Mouse (Mus musculus) C2C12 (cell line): Measurements from ENCODE around the gene Tspan9.

ENCODE experiments used
- CEBPB ChIP-seq: IDR thresholded peaks from one replicate; pipeline ENCODE4 v1.6.1; 2011; ENCODE audit warnings: low read depth, mild to moderate bottlenecking, control low read depth, moderate library complexity
- CTCF ChIP-seq: IDR thresholded peaks from one replicate; pipeline ENCODE4 v1.5.1; 2011; ENCODE audit not compliant: control insufficient read depth, insufficient read depth, insufficient read length
- FOSL1 ChIP-seq: IDR thresholded peaks from one replicate; pipeline ENCODE4 v1.8.0; 2011; ENCODE audit warnings: mild to moderate bottlenecking, low read length; ENCODE audit not compliant: poor library complexity, insufficient read depth, severe bottlenecking
- MAX ChIP-seq: IDR thresholded peaks from one replicate; pipeline ENCODE4 v1.6.1; 2011; ENCODE audit warnings: mild to moderate bottlenecking, control low read depth
- MYOD1 ChIP-seq: IDR thresholded peaks from one replicate; pipeline ENCODE4 v1.6.1; 2011; ENCODE audit warnings: low read depth; ENCODE audit not compliant: control insufficient read depth, insufficient read length
- MYOG ChIP-seq: IDR thresholded peaks from one replicate; pipeline ENCODE4 v1.6.1; 2011; ENCODE audit not compliant: control insufficient read depth, insufficient read length; ENCODE audit errors: extremely low read depth
- USF1 ChIP-seq: IDR thresholded peaks from one replicate; pipeline ENCODE4 v1.6.1; 2011; ENCODE audit warnings: low read depth, mild to moderate bottlenecking, control low read depth, moderate library complexity

DNA sequence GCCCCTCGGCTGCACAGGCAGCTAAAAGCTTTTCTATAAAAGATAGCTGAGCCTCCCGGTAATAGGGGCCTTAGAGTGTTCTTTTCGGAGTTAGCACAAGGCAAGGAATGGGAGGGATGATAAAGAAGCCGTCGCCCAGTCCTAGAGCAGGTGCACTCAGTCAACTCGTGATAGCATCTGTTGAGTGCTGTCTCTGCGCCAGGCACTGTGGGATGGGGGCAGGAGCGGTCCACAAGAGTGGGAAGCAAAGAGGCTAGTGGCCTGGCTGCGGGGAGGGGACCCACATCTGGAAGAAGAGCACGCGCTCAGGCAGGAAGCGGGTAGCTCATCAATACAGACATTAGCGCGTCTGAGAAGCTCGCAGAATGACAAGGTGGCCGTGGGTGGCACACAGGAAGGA lies 138.8 kb downstream of the Tspan9 start:
- TF ChIP-seq CTCF = no peak
- no peak for TF ChIP-seq MYOG
- no peak for TF ChIP-seq MYOD1
- TF ChIP-seq MAX = no peak
- TF ChIP-seq USF1 = no peak
- TF ChIP-seq FOSL1 = no peak
- no peak for TF ChIP-seq CEBPB
